In the genomic region with DNA sequence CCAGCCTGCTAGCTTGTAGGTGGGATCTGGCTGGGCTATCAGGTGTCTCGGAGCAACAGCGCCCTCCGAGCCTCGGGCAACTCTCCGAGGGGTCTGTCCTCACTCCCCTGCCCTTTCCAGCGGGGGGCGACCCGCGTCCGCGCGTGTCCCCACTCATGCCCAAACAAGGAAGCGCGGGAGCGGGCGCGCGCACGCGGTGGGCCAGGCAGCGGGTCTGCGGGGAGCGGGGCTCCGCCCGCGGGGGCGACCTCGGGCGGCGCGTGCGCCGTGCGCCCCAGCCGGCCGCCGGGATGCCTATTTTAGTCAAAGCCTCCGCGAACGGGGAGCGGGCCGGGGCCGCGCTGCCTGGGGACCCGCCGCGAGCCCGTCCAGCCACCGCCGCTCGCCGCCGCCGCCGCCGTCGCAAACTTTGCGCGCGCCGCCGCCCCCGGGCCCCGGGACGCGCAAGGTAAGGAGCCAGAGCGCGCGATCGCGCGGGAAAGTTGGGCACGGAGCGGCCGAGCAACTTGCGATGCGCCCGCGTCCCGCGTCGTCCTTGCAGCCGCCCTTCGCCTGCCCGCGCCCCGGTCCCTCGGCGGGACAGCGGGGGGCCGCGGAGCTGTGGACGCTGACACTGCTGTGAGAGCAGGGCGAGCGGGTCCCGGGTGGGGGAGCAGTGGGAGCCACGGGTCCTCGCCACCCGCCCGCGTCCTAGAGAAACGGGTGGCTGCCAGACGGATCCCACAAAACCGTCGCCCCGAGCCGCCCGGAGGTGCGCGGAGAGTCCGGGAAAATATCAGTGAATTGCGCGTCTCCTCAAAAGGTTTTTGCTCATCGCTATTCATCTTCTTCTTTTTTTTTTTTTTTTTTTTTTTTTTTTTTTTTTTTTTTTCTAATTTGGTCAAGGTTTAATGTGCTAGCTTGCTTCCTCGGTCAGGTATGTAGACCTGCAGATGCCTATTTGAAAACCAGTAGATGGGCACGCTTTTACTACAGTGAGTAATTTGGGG, we compare ENCODE assay signal across 8 mouse cellular contexts. TPM values are rescaled to one million over a fixed set of nuclear protein-coding genes. Genes with fewer than 3 reads are reported as not detected.
DNase-seq lines count a peak whose midpoint lies in the region; ATAC-seq lines count a peak whose summit lies in the region.

A gene (plus strand): TSS at position 339 of the 989 bp plus-strand sequence.

- H3K36me3 ChIP-seq in hindbrain, embryonic 13.5 days, result no peaks in the 10 kb centered on the region
- no peaks in the 10 kb centered on the region for H3K36me3 ChIP-seq in limb, embryonic 15.5 days

- H3K9ac ChIP-seq in hindbrain, embryonic 13.5 days, result peak within 1 kb of the TSS; percentile 76
- H3K9ac ChIP-seq in limb, embryonic 15.5 days, result peak within 1 kb of the TSS; percentile 62

- no peaks in the 10 kb centered on the region for H3K9me3 ChIP-seq in hindbrain, embryonic 13.5 days
- no peaks in the 10 kb centered on the region for H3K9me3 ChIP-seq in limb, embryonic 15.5 days

- peak; percentile 77 for ATAC-seq in hindbrain, embryonic 13.5 days (ENCODE audit: low FRiP score)
- peak; percentile 55; the same call in 1 of the 2 replicates for ATAC-seq in limb, embryonic 15.5 days (ENCODE audit: insufficient number of reproducible peaks, low FRiP score, low TSS enrichment, low read depth)

- peaks cover 30% of the 10 kb centered on the region for H3K27me3 ChIP-seq in hindbrain, embryonic 13.5 days
- H3K27me3 ChIP-seq in limb, embryonic 15.5 days, result peaks cover 10% of the 10 kb centered on the region

- peak; percentile 69 to 79 for DNase-seq in cerebellum, postnatal 10 days
- no peak for DNase-seq in cerebellum, adult 9-10 months
- DNase-seq in adrenal gland, postnatal 36 days, result peak; percentile 7 to 8
- DNase-seq in gastrocnemius, adult 18-20 months (ENCODE audit: low spot score), result peak; percentile 58
- DNase-seq in ovary, postnatal 10 days (ENCODE audit: low spot score), result peak; percentile 19
- DNase-seq in natural killer cell, adult 2 months (ENCODE audit: low spot score in 2 of 2), result no peak

- H3K27ac ChIP-seq in hindbrain, embryonic 13.5 days, result no peak within 1 kb of the TSS
- H3K27ac ChIP-seq in limb, embryonic 15.5 days, result no peak within 1 kb of the TSS

- WGBS in hindbrain, embryonic 13.5 days, result under 1% methylated on average over 105 of the region's 116 CpGs
- under 1% methylated on average over 111 of the region's 116 CpGs for WGBS in limb, embryonic 15.5 days

- H3K4me1 ChIP-seq in hindbrain, embryonic 13.5 days (replicated peaks), result no peaks in the 10 kb centered on the region
- H3K4me1 ChIP-seq in limb, embryonic 15.5 days, result peaks cover 9% of the 10 kb centered on the region

- H3K4me2 ChIP-seq in hindbrain, embryonic 13.5 days, result peak within 1 kb of the TSS; percentile 86
- peak within 1 kb of the TSS; percentile 94 for H3K4me2 ChIP-seq in limb, embryonic 15.5 days

- peak within 1 kb of the TSS; percentile 74 for H3K4me3 ChIP-seq in hindbrain, embryonic 13.5 days
- H3K4me3 ChIP-seq in limb, embryonic 15.5 days, result peak within 1 kb of the TSS; percentile 71

RNA-seq across cellular contexts. Expression of the gene that starts here (rescaled TPM):
- under 1 TPM; 0.20 to 0.26 TPM for total RNA-seq in adrenal gland, postnatal 36 days (2021)
- 10 to 100 TPM; 34.5 to 37.2 TPM for total RNA-seq in gastrocnemius, adult 18-20 months (2021)
- 2.0 and 2.2 TPM in 2 replicates for polyA plus RNA-seq in hindbrain, embryonic 13.5 days (2015; fragmentation: Nextera tagmentation; extraction: Ambion mirVana)
- 3.0 and 4.3 TPM in 2 replicates for polyA plus RNA-seq in limb, embryonic 15.5 days (2015; fragmentation: Nextera tagmentation; extraction: Ambion mirVana)

Comparison
In these comparisons a context has a peak if more than half of its experiments do, and no peak if none do; other contexts are left out.
1. RNA of the gene that starts here (total RNA-seq): 34.5 to 37.2 TPM in gastrocnemius, adult 18-20 months; 0.20 to 0.26 TPM in adrenal gland, postnatal 36 days; every median in the first group is over 10 times any median in the second.
2. DNase-seq: peak in cerebellum, postnatal 10 days (2 of 2), gastrocnemius, adult 18-20 months (single experiment) and ovary, postnatal 10 days (single experiment); none in cerebellum, adult 9-10 months (single experiment) and natural killer cell, adult 2 months (0 of 2).
3. Peak in DNase-seq in adrenal gland, postnatal 36 days; RNA of the gene not detected or under 1 TPM.